Mouse (Mus musculus) adrenal gland, postnatal 36 days (tissue): ENCODE data around the gene Tfap2e. TPM values are rescaled to one million over a fixed set of nuclear protein-coding genes. Genes with fewer than 3 reads are reported as not detected.
A peak's percentile ranks its signal among the peaks of the same experiment; 100 is the strongest.

Experiments used
- DNase-seq, 2 experiments: peaks; one replicate each; pipeline ENCODE4 v3.0.0; 2021; ENCODE audit warnings: mixed read lengths in 1 of 2
- total RNA-seq, 2 experiments: library from RNA; stranded (reverse); gene quantifications; 2 replicates each; pipeline ENCODE4 v1.2.3; 2021

Gene Tfap2e
- total RNA-seq, 2 experiments from 2014 or later, result not detected

- DNase-seq, result no peak
These were observed 29.2 kb downstream of the Tfap2e start for GRCm38 (mm10) chr4:126706630-126707438.

DNA sequence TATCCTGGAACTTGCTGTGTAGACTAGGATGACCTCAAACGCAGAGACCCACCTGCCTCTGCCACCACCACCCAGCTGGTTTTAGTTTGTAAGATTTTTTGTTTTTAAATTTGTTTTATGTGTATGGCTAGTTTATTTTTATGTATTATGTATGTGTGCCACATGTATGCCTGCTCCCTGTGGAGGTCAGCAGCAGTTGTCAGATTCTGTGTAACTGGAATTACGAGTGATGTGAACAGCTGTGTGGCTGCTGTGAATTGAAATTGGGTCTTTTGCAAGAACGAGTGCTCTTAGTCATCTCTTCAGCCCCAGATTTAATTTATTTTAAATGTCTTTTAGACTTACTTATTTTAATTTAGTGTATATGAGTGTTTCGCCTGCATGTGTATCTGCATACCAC, 39.1 kb downstream of the Tfap2e start:
- DNase-seq, result no peak

- DNase-seq, result no peak
These were observed 43.0 kb downstream of the Tfap2e start for GRCm38 (mm10) chr4:126693021-126693420.

- no peak for DNase-seq
These were observed 46.6 kb downstream of the Tfap2e start for GRCm38 (mm10) chr4:126689457-126689856.

- no peak for DNase-seq
These were observed 53.0 kb downstream of the Tfap2e start for GRCm38 (mm10) chr4:126683084-126683483.

- DNase-seq, result no peak
These were observed 53.7 kb downstream of the Tfap2e start for GRCm38 (mm10) chr4:126682298-126682697.

GRCm38 (mm10) chr4:126677054-126678003, 58.7 kb downstream of the Tfap2e start, which contains the start of gene Psmb2:
Psmb2 (plus strand) TSS chr4:126677630.
- peak; percentile 98 to 99 for DNase-seq

- no peak for DNase-seq
These were observed 69.0 kb downstream of the Tfap2e start for GRCm38 (mm10) chr4:126667075-126667474.

Other genes starting within 250 kb of the Tfap2e start
- gene Ago4, start 202.8 kb downstream of the Tfap2e start, total RNA-seq, result 1 to 10 TPM; 5.2 to 5.8 TPM
- 1 to 10 TPM; 2.9 to 3.5 TPM for gene Clspn, start 179.3 kb downstream of the Tfap2e start, total RNA-seq
- 10 to 100 TPM; 10.6 to 15.6 TPM for gene 5730409E04Rik, start 126.4 kb downstream of the Tfap2e start, total RNA-seq
- gene Psmb2, start 58.6 kb downstream of the Tfap2e start, total RNA-seq, result 100 to 1,000 TPM; 154 to 155 TPM
- 10 to 100 TPM; 31.7 to 36.1 TPM for gene Ncdn, start 17.2 kb upstream of the Tfap2e start, total RNA-seq
- gene AU040320, start 17.3 kb upstream of the Tfap2e start, total RNA-seq, result 10 to 100 TPM; 37.1 to 37.6 TPM
- gene Zmym4, start 231.9 kb upstream of the Tfap2e start, total RNA-seq, result 10 to 100 TPM; 42.9 to 46.7 TPM